Mouse (Mus musculus): Measurements from ENCODE around the gene Artn. TPM values are rescaled to one million over a fixed set of nuclear protein-coding genes. Genes with fewer than 3 reads are reported as not detected.

Artn gene
- polyA plus RNA-seq, 1 experiment from 2014 or later = 1.5 TPM

GRCm38 (mm10) chr4:117904761-117905160, 24.8 kb downstream of the Artn start:
- H3K9ac ChIP-seq = no peak overlapping the region
- H3K27ac ChIP-seq (replicated peaks) = no peak overlapping the region
- H3K4me2 ChIP-seq = no peak overlapping the region
- no peak overlapping the region for H3K4me3 ChIP-seq
- no peaks in the 10 kb centered on the region for H3K27me3 ChIP-seq
- H3K9me3 ChIP-seq = no peaks in the 10 kb centered on the region
- peaks cover 24% of the 10 kb centered on the region for H3K4me1 ChIP-seq (replicated peaks)
- 91% methylated on average over 8 of the region's 8 CpGs for whole genome bisulfite sequencing
- peaks cover 65% of the 10 kb centered on the region for H3K36me3 ChIP-seq
- no peak for ATAC-seq (ENCODE audit: low read depth)

DNA sequence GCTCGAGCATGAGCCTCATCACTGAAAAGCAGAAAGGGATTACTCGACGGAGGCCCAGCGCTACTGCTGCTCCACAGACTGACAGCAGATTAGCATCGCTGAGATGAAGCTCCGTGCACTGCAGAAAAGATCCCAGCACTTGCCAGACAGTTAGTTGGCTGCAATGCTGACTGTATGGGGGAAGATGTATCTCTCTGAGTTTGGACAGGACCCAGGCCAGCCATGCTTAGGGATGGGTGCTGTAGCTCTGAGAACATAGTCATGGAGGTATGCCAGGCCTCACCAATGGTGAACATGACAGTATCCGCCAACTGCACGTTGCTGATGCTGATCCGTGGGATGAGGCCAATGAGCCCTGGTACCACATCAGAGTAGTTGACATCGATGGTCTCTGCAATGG, 25.5 kb downstream of the Artn start:
- no peak overlapping the region for H3K27ac ChIP-seq (replicated peaks)
- ATAC-seq (ENCODE audit: low read depth) = no peak
- no peak overlapping the region for H3K9ac ChIP-seq
- peaks cover 17% of the 10 kb centered on the region for H3K4me1 ChIP-seq (replicated peaks)
- WGBS = 91% methylated on average over 10 of the region's 10 CpGs
- H3K27me3 ChIP-seq = no peaks in the 10 kb centered on the region
- H3K9me3 ChIP-seq = no peaks in the 10 kb centered on the region
- no peak overlapping the region for H3K4me2 ChIP-seq
- peaks cover 72% of the 10 kb centered on the region for H3K36me3 ChIP-seq
- no peak overlapping the region for H3K4me3 ChIP-seq

- WGBS = 91% methylated on average over 3 of the region's 3 CpGs
- H3K4me1 ChIP-seq (replicated peaks) = no peaks in the 10 kb centered on the region
- no peak overlapping the region for H3K4me2 ChIP-seq
- peaks cover 94% of the 10 kb centered on the region for H3K36me3 ChIP-seq
- H3K27me3 ChIP-seq = no peaks in the 10 kb centered on the region
- no peaks in the 10 kb centered on the region for H3K9me3 ChIP-seq
- no peak for ATAC-seq (ENCODE audit: low read depth)
- H3K4me3 ChIP-seq = no peak overlapping the region
- no peak overlapping the region for H3K27ac ChIP-seq (replicated peaks)
- H3K9ac ChIP-seq = no peak overlapping the region
Observed at GRCm38 (mm10) chr4:117898111-117898510, 31.5 kb downstream of the Artn start.

- no peak overlapping the region for H3K4me3 ChIP-seq
- no peaks in the 10 kb centered on the region for H3K9me3 ChIP-seq
- H3K9ac ChIP-seq = no peak overlapping the region
- H3K27ac ChIP-seq (replicated peaks) = no peak overlapping the region
- peaks cover 73% of the 10 kb centered on the region for H3K36me3 ChIP-seq
- WGBS = 97% methylated on average over 6 of the region's 6 CpGs
- H3K27me3 ChIP-seq = no peaks in the 10 kb centered on the region
- peaks cover 9% of the 10 kb centered on the region for H3K4me1 ChIP-seq (replicated peaks)
- no peak for ATAC-seq (ENCODE audit: low read depth)
- H3K4me2 ChIP-seq = no peak overlapping the region
Observed at GRCm38 (mm10) chr4:117896031-117896430, 33.5 kb downstream of the Artn start.

- Histone ChIP-seq H3K4me2 (no peak overlapping the region), H3K4me1 (replicated peaks) (peaks cover 14% of the 10 kb centered on the region), H3K36me3 (peaks cover 68% of the 10 kb centered on the region), H3K9ac (no peak overlapping the region), H3K4me3 (no peak overlapping the region), H3K9me3 (no peaks in the 10 kb centered on the region), H3K27ac (replicated peaks) (no peak overlapping the region), H3K27me3 (no peaks in the 10 kb centered on the region)
- ATAC-seq (ENCODE audit: low read depth) = no peak
- WGBS = 85% methylated on average over 7 of the region's 7 CpGs
Observed at GRCm38 (mm10) chr4:117895339-117895738, 34.2 kb downstream of the Artn start.

DNA sequence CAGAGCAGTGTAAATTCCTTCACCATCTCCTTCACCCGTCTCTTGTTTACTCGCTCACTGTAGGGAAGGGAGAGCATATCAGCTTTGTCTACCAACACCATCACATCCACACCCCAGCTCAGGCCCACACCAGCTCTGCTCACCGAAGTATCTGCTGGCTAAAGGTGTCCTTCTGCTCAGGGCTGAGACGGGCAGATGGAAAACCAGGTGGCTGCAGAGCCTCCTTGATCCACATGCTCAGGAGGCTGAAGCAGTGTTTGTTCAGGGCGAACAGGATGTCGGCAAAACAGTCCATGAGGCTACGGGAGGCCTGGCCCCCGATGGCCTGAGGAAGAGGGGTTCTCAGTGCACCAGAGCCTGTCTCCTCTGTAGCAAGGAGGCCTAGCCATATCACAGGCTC, 35.0 kb downstream of the Artn start:
- no peak overlapping the region for H3K9ac ChIP-seq
- no peak for ATAC-seq (ENCODE audit: low read depth)
- H3K27ac ChIP-seq (replicated peaks) = no peak overlapping the region
- peaks cover 14% of the 10 kb centered on the region for H3K4me1 ChIP-seq (replicated peaks)
- no peaks in the 10 kb centered on the region for H3K9me3 ChIP-seq
- no peak overlapping the region for H3K4me2 ChIP-seq
- no peaks in the 10 kb centered on the region for H3K27me3 ChIP-seq
- WGBS = 85% methylated on average over 8 of the region's 8 CpGs
- H3K4me3 ChIP-seq = no peak overlapping the region
- peaks cover 67% of the 10 kb centered on the region for H3K36me3 ChIP-seq

GRCm38 (mm10) chr4:117893376-117893775, 36.2 kb downstream of the Artn start:
- Histone ChIP-seq H3K27me3 (no peaks in the 10 kb centered on the region), H3K4me2 (no peak overlapping the region), H3K27ac (replicated peaks) (no peak overlapping the region), H3K9me3 (no peaks in the 10 kb centered on the region), H3K4me1 (replicated peaks) (peaks cover 14% of the 10 kb centered on the region), H3K36me3 (peaks cover 66% of the 10 kb centered on the region), H3K4me3 (no peak overlapping the region), H3K9ac (no peak overlapping the region)
- ATAC-seq (ENCODE audit: low read depth) = no peak
- 27% methylated on average over 9 of the region's 9 CpGs for WGBS

- H3K4me2 ChIP-seq = peak within 1 kb of the TSS; percentile 94
- peaks cover 51% of the 10 kb centered on the region for H3K36me3 ChIP-seq
- no peak within 1 kb of the TSS for H3K27ac ChIP-seq (replicated peaks)
- WGBS = under 1% methylated on average over 21 of the region's 21 CpGs
- no peaks in the 10 kb centered on the region for H3K27me3 ChIP-seq
- ATAC-seq (ENCODE audit: low read depth) = peak; percentile 84
- no peaks in the 10 kb centered on the region for H3K9me3 ChIP-seq
- H3K9ac ChIP-seq = peak within 1 kb of the TSS; percentile 71
- peak within 1 kb of the TSS; percentile 76 for H3K4me3 ChIP-seq
- H3K4me1 ChIP-seq (replicated peaks) = peaks cover 19% of the 10 kb centered on the region
Observed at GRCm38 (mm10) chr4:117891738-117892161, 37.8 kb downstream of the Artn start, which contains the start of gene Dph2. Dph2 (minus strand) TSS chr4:117892032.

DNA sequence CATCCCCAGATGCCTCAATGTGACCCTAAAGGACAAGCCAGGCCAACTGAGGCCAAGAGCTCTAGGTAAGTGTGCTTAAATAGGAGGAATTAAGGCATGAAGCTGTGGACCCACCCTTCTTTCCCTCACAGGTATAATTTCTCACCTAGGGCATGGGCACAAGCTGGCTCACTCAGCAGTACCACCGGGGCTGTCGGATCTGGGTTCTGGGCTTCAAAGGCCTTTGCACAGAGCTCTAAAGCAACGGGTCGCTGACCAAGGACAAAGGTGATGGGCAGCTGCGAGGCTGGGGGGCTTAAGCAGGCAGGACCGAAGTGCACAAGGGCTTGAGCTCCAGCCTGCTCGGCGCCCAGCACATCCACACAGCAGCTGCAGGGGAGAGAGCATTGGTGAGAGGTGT, 38.8 kb downstream of the Artn start:
- WGBS = 79% methylated on average over 8 of the region's 8 CpGs
- H3K27me3 ChIP-seq = no peaks in the 10 kb centered on the region
- H3K9me3 ChIP-seq = no peaks in the 10 kb centered on the region
- peaks cover 43% of the 10 kb centered on the region for H3K36me3 ChIP-seq
- peaks cover 29% of the 10 kb centered on the region for H3K4me1 ChIP-seq (replicated peaks)
- H3K4me3 ChIP-seq = peak overlapping the region; percentile 76
- no peak overlapping the region for H3K9ac ChIP-seq
- peak overlapping the region; percentile 94 for H3K4me2 ChIP-seq
- ATAC-seq (ENCODE audit: low read depth) = no peak
- no peak overlapping the region for H3K27ac ChIP-seq (replicated peaks)

GRCm38 (mm10) chr4:117890031-117890430, 39.5 kb downstream of the Artn start:
- Histone ChIP-seq H3K9ac (no peak overlapping the region), H3K27ac (replicated peaks) (no peak overlapping the region), H3K9me3 (no peaks in the 10 kb centered on the region), H3K4me2 (no peak overlapping the region), H3K27me3 (no peaks in the 10 kb centered on the region), H3K4me3 (no peak overlapping the region), H3K36me3 (peaks cover 43% of the 10 kb centered on the region), H3K4me1 (replicated peaks) (peaks cover 36% of the 10 kb centered on the region)
- WGBS = 91% methylated on average over 14 of the region's 14 CpGs
- no peak for ATAC-seq (ENCODE audit: low read depth)

DNA sequence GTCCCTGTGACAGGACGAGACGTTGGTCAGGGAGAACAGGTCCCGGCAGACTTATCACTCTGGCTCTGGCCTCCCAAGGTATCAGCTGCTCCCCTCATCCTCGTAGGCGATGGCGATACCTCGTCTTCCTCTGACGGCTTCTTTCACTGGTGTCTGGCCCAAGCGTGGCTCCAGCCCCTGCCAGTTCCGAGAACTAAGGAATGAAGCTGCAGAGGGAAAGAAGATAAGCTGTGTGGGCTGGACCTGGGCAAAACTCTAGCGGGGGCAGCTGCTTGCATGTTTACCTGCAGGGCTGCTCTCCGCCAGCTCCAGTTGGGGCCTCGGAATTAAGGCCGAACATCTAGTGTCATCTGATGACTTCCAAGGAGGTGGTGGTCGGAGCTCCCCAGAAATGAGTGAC, 40.1 kb downstream of the Artn start:
- no peak overlapping the region for H3K4me3 ChIP-seq
- ATAC-seq (ENCODE audit: low read depth) = no peak
- H3K4me2 ChIP-seq = no peak overlapping the region
- H3K27ac ChIP-seq (replicated peaks) = no peak overlapping the region
- H3K9ac ChIP-seq = no peak overlapping the region
- no peaks in the 10 kb centered on the region for H3K9me3 ChIP-seq
- H3K36me3 ChIP-seq = peaks cover 43% of the 10 kb centered on the region
- WGBS = 92% methylated on average over 15 of the region's 15 CpGs
- H3K4me1 ChIP-seq (replicated peaks) = peaks cover 42% of the 10 kb centered on the region
- no peaks in the 10 kb centered on the region for H3K27me3 ChIP-seq

GRCm38 (mm10) chr4:117887920-117888319, 41.6 kb downstream of the Artn start:
- Histone ChIP-seq H3K9me3 (no peaks in the 10 kb centered on the region), H3K4me2 (peak overlapping the region; percentile 91), H3K36me3 (peaks cover 40% of the 10 kb centered on the region), H3K27me3 (no peaks in the 10 kb centered on the region), H3K9ac (peak overlapping the region; percentile 97), H3K4me1 (replicated peaks) (peaks cover 53% of the 10 kb centered on the region), H3K4me3 (peak overlapping the region; percentile 96), H3K27ac (replicated peaks) (no peak overlapping the region)
- WGBS = 78% methylated on average over 2 of the region's 2 CpGs
- no peak for ATAC-seq (ENCODE audit: low read depth)

GRCm38 (mm10) chr4:117887133-117887532, 42.4 kb downstream of the Artn start, which contains the start of gene Atp6v0b:
Atp6v0b (minus strand) TSS chr4:117887333.
- Histone ChIP-seq H3K4me2 (peak within 1 kb of the TSS; percentile 91), H3K4me1 (replicated peaks) (peaks cover 57% of the 10 kb centered on the region)

More at GRCm38 (mm10) chr4:117887133-117887532, 42.4 kb downstream of the Artn start, which contains the start of gene Atp6v0b:
- peaks cover 40% of the 10 kb centered on the region for H3K36me3 ChIP-seq
- H3K4me3 ChIP-seq = peak within 1 kb of the TSS; percentile 96
- under 1% methylated on average over 37 of the region's 37 CpGs for WGBS
- peak within 1 kb of the TSS; percentile 64; the same call in 1 of the 2 replicates for H3K27ac ChIP-seq (replicated peaks)
- H3K9me3 ChIP-seq = no peaks in the 10 kb centered on the region
- H3K27me3 ChIP-seq = no peaks in the 10 kb centered on the region
- H3K9ac ChIP-seq = peak within 1 kb of the TSS; percentile 97
- ATAC-seq (ENCODE audit: low read depth) = peak; percentile 80
